Mouse (Mus musculus) hindbrain, embryonic 15.5 days (tissue): Measurements from ENCODE around the gene Bcat2. TPM values are rescaled to one million over a fixed set of nuclear protein-coding genes. Genes with fewer than 3 reads are reported as not detected.

Experiments
- ATAC-seq: fragments of 200-750 bp; cut with Nextera tagmentation; 2 replicates; pipeline ENCODE4 v1.8.0; 2017; ENCODE audit warnings: low read depth, moderate number of reproducible peaks, moderate TSS enrichment; ENCODE audit not compliant: low FRiP score
- H3K27ac ChIP-seq: fragments of 300-500 bp; sonication (generic); replicated peaks from 2 replicates; pipeline ENCODE4 v1.5.1; 2015; ENCODE audit warnings: mild to moderate bottlenecking, inconsistent platforms
- H3K27me3 ChIP-seq: fragments of 300-500 bp; sonication (generic); 2 replicates; pipeline ENCODE4 v1.6.1; 2015; ENCODE audit warnings: control low read depth, inconsistent platforms
- H3K36me3 ChIP-seq: fragments of 300-500 bp; sonication (generic); 2 replicates; pipeline ENCODE4 v1.6.1; 2015; ENCODE audit warnings: control low read depth, inconsistent platforms
- H3K4me1 ChIP-seq: fragments of 300-500 bp; sonication (generic); replicated peaks from 2 replicates; pipeline ENCODE4 v1.6.1; 2015; ENCODE audit warnings: control low read depth, inconsistent platforms
- H3K4me2 ChIP-seq: fragments of 300-500 bp; sonication (generic); 2 replicates; pipeline ENCODE4 v1.6.1; 2015; ENCODE audit warnings: moderate library complexity, mild to moderate bottlenecking, inconsistent platforms
- H3K4me3 ChIP-seq: fragments of 300-500 bp; sonication (generic); 2 replicates; pipeline ENCODE4 v1.5.1; 2015; ENCODE audit warnings: mild to moderate bottlenecking, inconsistent platforms
- H3K9ac ChIP-seq: fragments of 300-500 bp; sonication (generic); 2 replicates; pipeline ENCODE4 v1.6.1; 2015; ENCODE audit warnings: inconsistent platforms
- H3K9me3 ChIP-seq: fragments of 300-500 bp; sonication (generic); 2 replicates; pipeline ENCODE4 v1.6.1; 2016; ENCODE audit warnings: control low read depth, inconsistent platforms
- WGBS: fragments of 180-500 bp; shearing (Covaris S2); methylation state at CpG from one replicate; pipeline ENCODE4 v1.1.7; 2015; 5-methylcytosine and 5-hydroxymethylcytosine counted together
- polyA plus RNA-seq: library from polyadenylated mRNA; unstranded; fragments of >200 nt; fragmentation: Nextera tagmentation; extraction: Ambion mirVana; gene quantifications from 2 replicates; pipeline ENCODE4 v1.2.1, GENCODE M21; 2015

The Bcat2 gene
- polyA plus RNA-seq, 1 experiment from 2014 or later = 22.2 TPM

- H3K4me2 ChIP-seq = peak overlapping the region; percentile 69
- H3K4me3 ChIP-seq = no peak overlapping the region; the same call in 1 of the 2 replicates
- H3K9ac ChIP-seq = no peak overlapping the region
- ATAC-seq = no peak
- H3K36me3 ChIP-seq = peaks cover 6% of the 10 kb centered on the region
- 92% methylated on average over 6 of the region's 6 CpGs for WGBS
- no peaks in the 10 kb centered on the region for H3K27me3 ChIP-seq
- no peak overlapping the region for H3K27ac ChIP-seq
- peaks cover 22% of the 10 kb centered on the region for H3K4me1 ChIP-seq
- H3K9me3 ChIP-seq = no peaks in the 10 kb centered on the region
These were observed 67.8 kb downstream of the Bcat2 start for GRCm38 (mm10) chr7:45637710-45638109.

- Histone ChIP-seq H3K9ac (peak overlapping the region; percentile 41), H3K4me2 (peak overlapping the region; percentile 69), H3K27ac (peak overlapping the region; percentile 61), H3K27me3 (no peaks in the 10 kb centered on the region), H3K36me3 (peaks cover 6% of the 10 kb centered on the region), H3K4me3 (peak overlapping the region; percentile 37), H3K4me1 (peaks cover 26% of the 10 kb centered on the region), H3K9me3 (no peaks in the 10 kb centered on the region)
- WGBS = 18% methylated on average over 29 of the region's 29 CpGs
- peak; percentile 90 for ATAC-seq
These were observed 68.9 kb downstream of the Bcat2 start for GRCm38 (mm10) chr7:45638623-45639401.

Other genes starting within 250 kb of the Bcat2 start
- gene Trpm4, start 236.4 kb upstream of the Bcat2 start, polyA plus RNA-seq = 11.3 TPM in 2 replicates
- 0.65 and 0.68 TPM in 2 replicates for gene Hrc, start 234.9 kb upstream of the Bcat2 start, polyA plus RNA-seq
- gene Ppfia3, start 203.1 kb upstream of the Bcat2 start, polyA plus RNA-seq = 29.9 and 32.1 TPM in 2 replicates
- gene Lin7b, start 199.6 kb upstream of the Bcat2 start, polyA plus RNA-seq = 33.7 and 38.7 TPM in 2 replicates
- gene Snrnp70, start 174.4 kb upstream of the Bcat2 start, polyA plus RNA-seq = 179 and 183 TPM in 2 replicates
- gene Kcna7, start 164.5 kb upstream of the Bcat2 start, polyA plus RNA-seq = not detected in 2 replicates
- 0.17 TPM in 1 of 2 replicates, not detected in the other for gene Ntf5, start 156.5 kb upstream of the Bcat2 start, polyA plus RNA-seq
- 0.92 and 2.0 TPM in 2 replicates for gene Lhb, start 149.3 kb upstream of the Bcat2 start, polyA plus RNA-seq
- 23.4 and 25.1 TPM in 2 replicates for gene Gys1, start 135.3 kb upstream of the Bcat2 start, polyA plus RNA-seq
- 108 and 110 TPM in 2 replicates for gene Ruvbl2, start 132.1 kb upstream of the Bcat2 start, polyA plus RNA-seq
- 5,657 and 5,762 TPM in 2 replicates for gene Ftl1, start 110.3 kb upstream of the Bcat2 start, polyA plus RNA-seq
- 245 and 250 TPM in 2 replicates for gene Bax, start 103.3 kb upstream of the Bcat2 start, polyA plus RNA-seq
- 0.13 and 0.30 TPM in 2 replicates for gene Tulp2, start 88.3 kb upstream of the Bcat2 start, polyA plus RNA-seq
- gene Gm45808, start 83.3 kb upstream of the Bcat2 start, polyA plus RNA-seq = not detected in 2 replicates
- 4.5 and 4.6 TPM in 2 replicates for gene Dhdh, start 81.3 kb upstream of the Bcat2 start, polyA plus RNA-seq
- gene Nucb1, start 59.7 kb upstream of the Bcat2 start, polyA plus RNA-seq = 137 TPM in 2 replicates
- 13.8 and 14.4 TPM in 2 replicates for gene Ppp1r15a, start 43.9 kb upstream of the Bcat2 start, polyA plus RNA-seq
- gene Plekha4, start 43.8 kb upstream of the Bcat2 start, polyA plus RNA-seq = 2.5 and 3.3 TPM in 2 replicates
- gene Hsd17b14, start 15.3 kb upstream of the Bcat2 start, polyA plus RNA-seq = 0.18 and 0.26 TPM in 2 replicates
- not detected in 2 replicates for gene Fgf21, start 45.3 kb downstream of the Bcat2 start, polyA plus RNA-seq
- gene Fut1, start 47.1 kb downstream of the Bcat2 start, polyA plus RNA-seq = not detected in 2 replicates
- gene Izumo1, start 51.7 kb downstream of the Bcat2 start, polyA plus RNA-seq = 0.08 and 0.09 TPM in 2 replicates
- gene Rasip1, start 57.3 kb downstream of the Bcat2 start, polyA plus RNA-seq = 20.2 and 24.3 TPM in 2 replicates
- 4.0 and 5.2 TPM in 2 replicates for gene Mamstr, start 69.8 kb downstream of the Bcat2 start, polyA plus RNA-seq
- gene Fut2, start 96.2 kb downstream of the Bcat2 start, polyA plus RNA-seq = 0.05 and 0.32 TPM in 2 replicates
- 1.4 and 1.6 TPM in 2 replicates for gene Ntn5, start 113.9 kb downstream of the Bcat2 start, polyA plus RNA-seq
- 0.35 and 0.89 TPM in 2 replicates for gene Sec1, start 124.2 kb downstream of the Bcat2 start, polyA plus RNA-seq
- 58.6 and 67.3 TPM in 2 replicates for gene Car11, start 129.7 kb downstream of the Bcat2 start, polyA plus RNA-seq
- 2.9 and 4.1 TPM in 2 replicates for gene Dbp, start 134.9 kb downstream of the Bcat2 start, polyA plus RNA-seq
- 528 and 575 TPM in 2 replicates for gene Rpl18, start 145.3 kb downstream of the Bcat2 start, polyA plus RNA-seq
- 24.4 and 26.9 TPM in 2 replicates for gene Sphk2, start 147.8 kb downstream of the Bcat2 start, polyA plus RNA-seq
- gene Fam83e, start 151.1 kb downstream of the Bcat2 start, polyA plus RNA-seq = 0.38 and 0.57 TPM in 2 replicates
- not detected in 2 replicates for gene Spaca4, start 155.7 kb downstream of the Bcat2 start, polyA plus RNA-seq
- 20.1 and 24.8 TPM in 2 replicates for gene Lmtk3, start 213.6 kb downstream of the Bcat2 start, polyA plus RNA-seq
- gene Sult2b1, start 214.5 kb downstream of the Bcat2 start, polyA plus RNA-seq = 6.3 TPM in 2 replicates
- gene Cyth2, start 244.4 kb downstream of the Bcat2 start, polyA plus RNA-seq = 271 and 286 TPM in 2 replicates